Comparison of ENCODE assay signal across 30 mouse cellular contexts in genomic region chr4:120719152-120719551, GRCm38 (mm10). TPM values are rescaled to one million over a fixed set of nuclear protein-coding genes. Genes with fewer than 3 reads are reported as not detected.
DNase-seq lines count a peak whose midpoint lies in the region; ATAC-seq and TF ChIP-seq lines count a peak whose summit lies in the region.
"Had no signal": no experiment of that assay in that cellular context is flagged by ENCODE, and none has a peak within 500 bp of the region (broad histone marks: within the 10 kb centered on the region; RNA-seq: fewer than 3 reads in every experiment).

No protein-coding gene starts in this region.

- no peaks in the 10 kb centered on the region for H3K79me2 ChIP-seq in CH12.LX (replicated peaks; ENCODE audit: control insufficient read depth, extremely low read depth, insufficient read depth, poor library complexity, severe bottlenecking)

- TF ChIP-seq CTCF in CH12.LX (conservative IDR thresholded peaks at IDR 0.05 in 1 of 2, IDR thresholded peaks at IDR 0.05 in 1 of 2; ENCODE audit: low read depth in 2 of 2, low read length in 2 of 2): no peak
- no peak for TF ChIP-seq CTCF in cerebellum, adult 2 months (IDR thresholded peaks at IDR 0.05; ENCODE audit: borderline replicate concordance, insufficient read depth, low read depth, low read length)

- no peak for TF ChIP-seq RAD21 in CH12.LX (IDR thresholded peaks at IDR 0.05; ENCODE audit: low read depth, low read length)

- peak; percentile 81 for TF ChIP-seq EP300 in CH12.LX (IDR thresholded peaks at IDR 0.05; ENCODE audit: low read length)

- 78% methylated on average over 5 of the region's 5 CpGs for WGBS in cerebellum, adult 2 months

- H3K4me1 ChIP-seq in CH12.LX (ENCODE audit: control insufficient read depth in 1 of 2, insufficient read depth in 2 of 2): peaks cover 21 to 35% of the 10 kb centered on the region in 2 experiments
- no peaks in the 10 kb centered on the region for H3K4me1 ChIP-seq in cerebellum, adult 2 months (ENCODE audit: control insufficient read depth, insufficient read depth, low read length)

- in situ Hi-C loops in CH12.LX (cut with MboI; ENCODE audit: low pct_ligation_motif_present, low pct_unique_long_range_greater_than_20kb, low sequenced_read_pairs): no loop called here

- peak; percentile 47 for DNase-seq in embryo, embryonic 10 days (ENCODE audit: low spot score)
- DNase-seq in embryo, embryonic 9.5 days (ENCODE audit: extremely low spot score): no peak
- DNase-seq in CH12.LX (ENCODE audit: extremely low read depth): peak; percentile 55
- peak; percentile 30 for DNase-seq in embryo, embryonic 11 days
- DNase-seq in skeletal muscle tissue, adult 2 months (ENCODE audit: low read depth, low spot score): peak; percentile 28
- DNase-seq in cerebellum, adult 2 months: no peak
- DNase-seq: adrenal gland, postnatal 14 days; cerebellum, adult 11 months; cerebellum, postnatal 10 days; gastrocnemius, postnatal 14 days; heart, postnatal 14 days; kidney, adult 9 months; lung, adult 2 months; lung, postnatal 10 days; right cerebral cortex, postnatal 14 days had no signal

- H3K4me2 ChIP-seq in CH12.LX (ENCODE audit: insufficient read depth, low read depth, poor library complexity, severe bottlenecking): 0 out of 2 replicates have a peak overlapping the region, but pooled peaks have one; percentile 33
- H3K4me2 ChIP-seq: embryonic facial prominence, embryonic 15.5 days; forebrain, embryonic 13.5 days; hindbrain, embryonic 12.5 days; intestine, embryonic 15.5 days; limb, embryonic 15.5 days; midbrain, embryonic 13.5 days; stomach, embryonic 15.5 days had no signal

- H3K9ac ChIP-seq in CH12.LX (ENCODE audit: insufficient read depth, low read depth): no peak overlapping the region
- H3K9ac ChIP-seq: embryonic facial prominence, embryonic 15.5 days; forebrain, embryonic 13.5 days; hindbrain, embryonic 12.5 days; intestine, embryonic 15.5 days; limb, embryonic 15.5 days; liver, embryonic 14.5 days; midbrain, embryonic 13.5 days; stomach, embryonic 15.5 days had no signal

- peaks cover 9% of the 10 kb centered on the region for H3K27me3 ChIP-seq in CH12.LX (replicated peaks)
- H3K27me3 ChIP-seq in cerebellum, adult 2 months (ENCODE audit: control insufficient read depth, insufficient read depth, low read length): no peaks in the 10 kb centered on the region
- H3K27me3 ChIP-seq: embryonic facial prominence, embryonic 15.5 days had no signal

- H3K27ac ChIP-seq in CH12.LX (ENCODE audit: insufficient read depth, low read depth): no peak overlapping the region
- H3K27ac ChIP-seq in cerebellum, adult 2 months (ENCODE audit: insufficient read depth, low read length): no peak overlapping the region
- H3K27ac ChIP-seq: embryonic facial prominence, embryonic 15.5 days; forebrain, embryonic 13.5 days; hindbrain, embryonic 12.5 days; hindbrain, postnatal 0 days; intestine, embryonic 15.5 days; limb, embryonic 10.5 days; limb, embryonic 15.5 days; liver, embryonic 14.5 days; macrophage; midbrain, embryonic 13.5 days; stomach, embryonic 15.5 days had no signal

- no peak for ATAC-seq in CD4-positive, CD25-positive, alpha-beta regulatory T cell, adult 4 months
- ATAC-seq: forebrain, embryonic 13.5 days; hindbrain, postnatal 0 days; intestine, embryonic 15.5 days; midbrain, embryonic 13.5 days had no signal

- H3K36me3 ChIP-seq in CH12.LX (replicated peaks in 1 of 2; ENCODE audit: control insufficient read depth in 1 of 2, insufficient read depth in 1 of 2, low read length in 1 of 2): no peaks in the 10 kb centered on the region
- H3K36me3 ChIP-seq: embryonic facial prominence, embryonic 15.5 days; hindbrain, embryonic 12.5 days; intestine, embryonic 15.5 days; limb, embryonic 10.5 days; limb, embryonic 15.5 days; midbrain, embryonic 13.5 days; stomach, embryonic 15.5 days had no signal

- no peak for TF ChIP-seq POLR2A in CH12.LX (IDR thresholded peaks at IDR 0.05; ENCODE audit: low read depth, low read length)
- no peak for TF ChIP-seq POLR2A in cerebellum, adult 2 months (IDR thresholded peaks at IDR 0.05; ENCODE audit: borderline replicate concordance, insufficient read depth, low read length)

- H3K9me3 ChIP-seq in CH12.LX (replicated peaks; ENCODE audit: low read length): no peaks in the 10 kb centered on the region
- H3K9me3 ChIP-seq: embryonic facial prominence, embryonic 15.5 days; forebrain, embryonic 13.5 days; hindbrain, embryonic 12.5 days; intestine, embryonic 15.5 days; limb, embryonic 10.5 days; limb, embryonic 15.5 days; midbrain, embryonic 13.5 days; stomach, embryonic 15.5 days had no signal

- dilution Hi-C loops in CH12.LX (cut with MboI; ENCODE audit: extremely low pct_ligation_motif_present, extremely low pct_unique_long_range_greater_than_20kb, low sequenced_read_pairs): no loop called here

- H3K4me3 ChIP-seq in CH12.LX (replicated peaks in 1 of 3; ENCODE audit: low read depth in 2 of 3, low read length in 2 of 3, poor library complexity in 1 of 3): no peak overlapping the region
- no peak overlapping the region for H3K4me3 ChIP-seq in cerebellum, adult 2 months (replicated peaks; ENCODE audit: insufficient read depth, low read depth, low read length)
- H3K4me3 ChIP-seq: embryonic facial prominence, embryonic 15.5 days; forebrain, embryonic 13.5 days; hindbrain, embryonic 12.5 days; intestine, embryonic 15.5 days; limb, embryonic 10.5 days; limb, embryonic 15.5 days; midbrain, embryonic 13.5 days; stomach, embryonic 15.5 days had no signal

TF ChIP-seq in CH12.LX, 34 proteins besides CTCF, POLR2A, EP300 and RAD21:
- TF ChIP-seq ZNF384 (IDR thresholded peaks at IDR 0.05; ENCODE audit: low read depth, low read length) (no peak), MEF2A (IDR thresholded peaks at IDR 0.05; ENCODE audit: borderline replicate concordance, low read depth, low read length) (peak; percentile 74; the same call in 1 of the 2 replicates), ZKSCAN1 (IDR thresholded peaks at IDR 0.05; ENCODE audit: borderline replicate concordance, low read depth, low read length) (no peak), CHD2 (IDR thresholded peaks at IDR 0.05; ENCODE audit: low read length) (peak; percentile 31; the same call in 1 of the 2 replicates), BHLHE40 (IDR thresholded peaks at IDR 0.05; ENCODE audit: low read depth, low read length) (peak; percentile 90), MAZ (IDR thresholded peaks at IDR 0.05; ENCODE audit: low read depth, low read length) (0 out of 2 replicates have a peak, but pooled peaks have one; percentile 20), ELF1 (IDR thresholded peaks at IDR 0.05; ENCODE audit: low read depth, low read length) (0 out of 2 replicates have a peak, but pooled peaks have one; percentile 24), MAFK (IDR thresholded peaks at IDR 0.05; ENCODE audit: insufficient replicate concordance, low read length) (peak; percentile 97), ETS1 (conservative IDR thresholded peaks at IDR 0.05; ENCODE audit: low read depth, low read length) (peak; percentile 90), IRF4 (IDR thresholded peaks at IDR 0.05; ENCODE audit: low read depth, low read length) (peak; percentile 92), JUND (conservative IDR thresholded peaks at IDR 0.05; ENCODE audit: low read depth, low read length) (peak; percentile 29; the same call in 1 of the 2 replicates), MYC (IDR thresholded peaks at IDR 0.05; ENCODE audit: low read depth, low read length) (0 out of 2 replicates have a peak, but pooled peaks have one; percentile 67), MXI1 (IDR thresholded peaks at IDR 0.05; ENCODE audit: low read depth, low read length) (peak; percentile 41; the same call in 1 of the 2 replicates), TCF12 (IDR thresholded peaks at IDR 0.05; ENCODE audit: low read depth, low read length) (peak; percentile 66; the same call in 1 of the 2 replicates), E2F4 (IDR thresholded peaks at IDR 0.05; ENCODE audit: insufficient replicate concordance, low read depth, low read length) (no peak), USF2 (conservative IDR thresholded peaks at IDR 0.05; ENCODE audit: low read depth, low read length) (no peak), JUN (IDR thresholded peaks at IDR 0.05; ENCODE audit: insufficient read depth, low read depth, low read length) (0 out of 2 replicates have a peak, but pooled peaks have one; percentile 44), SIN3A (IDR thresholded peaks at IDR 0.05; ENCODE audit: low read length) (0 out of 2 replicates have a peak, but pooled peaks have one; percentile 28)
TF ChIP-seq in CH12.LX: peak in this region for 14.

RNA-seq across cellular contexts. Expression of gene Kcnq4, which starts 29.3 kb away (rescaled TPM):
- total RNA-seq in CH12.LX (2012; rRNA removed) (0.04 and 0.08 TPM in 2 replicates), CH12.LX (2014; rRNA removed) (not detected in 2 replicates)
- 0.10 TPM in 1 of 2 replicates, not detected in the other for polyA plus RNA-seq in CH12.LX (2012; ENCODE audit: insufficient read length, low read depth)
- not detected for polyA plus RNA-seq in CD4-positive, CD25-positive, alpha-beta regulatory T cell, adult 4 months (2017; shearing (Covaris generic))
- polyA plus RNA-seq in cerebellum, adult 2 months (2012; rRNA removed): 12.4 and 15.2 TPM in 2 replicates
- total RNA-seq: common myeloid progenitor, adult 5-6 weeks; granulocyte monocyte progenitor cell, adult 5-6 weeks; megakaryocyte-erythroid progenitor cell, adult 5-6 weeks had no signal
- polyA plus RNA-seq: macrophage had no signal

RNA-seq across cellular contexts. Expression of gene Cited4, which starts 52.8 kb away (rescaled TPM):
- total RNA-seq in CH12.LX (2012; rRNA removed) (0.08 and 0.25 TPM in 2 replicates), CH12.LX (2014; rRNA removed) (0.36 and 0.45 TPM in 2 replicates)
- not detected in 2 replicates for polyA plus RNA-seq in CH12.LX (2012; ENCODE audit: insufficient read length, low read depth)
- polyA plus RNA-seq in CD4-positive, CD25-positive, alpha-beta regulatory T cell, adult 4 months (2017; shearing (Covaris generic)): not detected
- polyA plus RNA-seq in cerebellum, adult 2 months (2012; rRNA removed): 9.3 and 12.5 TPM in 2 replicates
- polyA plus RNA-seq: macrophage had no signal

Comparison
In these comparisons a context has a peak if more than half of its experiments do, and no peak if none do; other contexts are left out.
1. DNase-seq: peak in embryo, embryonic 10 days (single experiment), CH12.LX (single experiment), embryo, embryonic 11 days (single experiment) and skeletal muscle tissue, adult 2 months (single experiment); none in embryo, embryonic 9.5 days (single experiment) and cerebellum, adult 2 months (0 of 2).
2. RNA of gene Kcnq4, which starts 29.3 kb away (polyA plus RNA-seq): 12.4 to 15.2 TPM in cerebellum, adult 2 months; 0.10 TPM in CH12.LX and not detected in CD4-positive, CD25-positive, alpha-beta regulatory T cell, adult 4 months; every median in the first group is over 10 times any median in the second.